Mouse (Mus musculus) megakaryocyte, adult 5-6 weeks (primary cell): ENCODE results near the gene Ddx24. TPM values are rescaled to one million over a fixed set of nuclear protein-coding genes. Genes with fewer than 3 reads are reported as not detected.
"Not testable (repeated sequence)": the region's sequence is repeated elsewhere in the genome, so short reads cannot be mapped to it uniquely, and the experiment has no call there.

Source experiments
- ATAC-seq: 2 replicates; pipeline ENCODE4 v1.8.0; 2016; ENCODE audit warnings: mild to moderate bottlenecking, inconsistent platforms; ENCODE audit not compliant: poor library complexity, severe bottlenecking
- total RNA-seq, 2 experiments: library from RNA; stranded (forward) in 1 of 2; stranded (reverse) in 1 of 2; fragments of 153-499, 151-499 nt in 1 of 2; fragments of 221-1000, 200-1000 nt in 1 of 2; gene quantifications; 2 replicates each; pipeline versions ENCODE4 v1.2.3 to v1.2.4; 2015 to 2017

Gene Ddx24
- total RNA-seq (2015) (53.0 and 58.9 TPM in 2 replicates), total RNA-seq (2017) (63.8 and 73.0 TPM in 2 replicates)

DNA sequence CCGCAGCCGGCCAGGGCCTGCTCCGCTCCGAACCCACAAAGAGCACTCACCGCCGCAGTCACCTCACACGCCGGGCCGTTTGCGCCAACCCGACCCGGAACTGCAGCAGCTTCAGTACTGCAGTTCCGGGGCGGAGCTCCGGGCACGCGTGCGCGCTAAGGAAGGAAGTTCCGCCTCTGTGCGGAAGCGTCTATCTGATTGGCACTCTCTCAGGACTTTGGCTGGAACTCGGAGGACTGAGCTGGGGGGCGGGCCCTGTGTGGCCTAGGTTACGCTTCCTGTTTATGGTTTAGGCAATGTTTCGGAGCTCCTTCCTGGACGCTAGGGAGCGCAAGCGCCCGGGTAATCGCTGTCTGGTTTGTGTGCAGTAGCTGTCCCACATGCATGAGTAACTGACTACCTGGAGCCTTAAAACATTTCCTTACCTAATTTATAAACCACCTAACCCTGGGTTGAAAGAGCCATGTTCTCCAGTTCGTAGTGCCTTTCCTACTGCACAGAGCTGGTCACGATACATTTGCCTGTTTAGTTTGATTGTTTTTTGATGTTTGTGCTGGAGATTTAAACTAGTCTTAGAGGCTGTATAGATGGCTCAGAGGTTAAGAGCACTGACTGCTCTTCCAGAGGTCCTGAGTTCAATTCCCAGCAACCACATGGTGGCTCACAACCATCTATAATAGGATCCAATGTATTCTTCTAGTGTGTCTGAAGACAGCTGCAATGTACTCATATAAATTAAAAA is at the start of gene Ddx24:
Ddx24 (minus strand) TSS at position 102 of the 742 bp plus-strand sequence.
- peak; percentile 98 for ATAC-seq

DNA sequence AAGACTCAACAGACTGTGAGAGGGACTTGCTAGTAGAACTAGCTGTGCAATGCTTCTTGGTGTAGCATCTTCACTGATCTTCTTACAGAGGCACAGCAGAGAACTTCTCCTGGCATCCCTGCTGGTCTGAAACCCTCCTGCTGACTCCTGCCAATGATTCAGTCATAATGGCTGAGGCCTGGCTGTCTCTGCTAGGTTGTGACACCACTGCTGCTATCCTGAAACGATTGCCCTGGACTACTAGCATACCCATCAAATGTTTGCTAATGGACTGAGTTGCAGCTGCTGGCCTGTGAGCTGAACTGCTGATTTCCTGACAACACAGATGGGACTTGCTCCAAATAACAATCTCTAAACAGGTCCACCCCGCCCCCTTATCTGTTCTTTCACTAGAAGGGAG is 48.9 kb upstream of the Ddx24 start:
- ATAC-seq = no peak

DNA sequence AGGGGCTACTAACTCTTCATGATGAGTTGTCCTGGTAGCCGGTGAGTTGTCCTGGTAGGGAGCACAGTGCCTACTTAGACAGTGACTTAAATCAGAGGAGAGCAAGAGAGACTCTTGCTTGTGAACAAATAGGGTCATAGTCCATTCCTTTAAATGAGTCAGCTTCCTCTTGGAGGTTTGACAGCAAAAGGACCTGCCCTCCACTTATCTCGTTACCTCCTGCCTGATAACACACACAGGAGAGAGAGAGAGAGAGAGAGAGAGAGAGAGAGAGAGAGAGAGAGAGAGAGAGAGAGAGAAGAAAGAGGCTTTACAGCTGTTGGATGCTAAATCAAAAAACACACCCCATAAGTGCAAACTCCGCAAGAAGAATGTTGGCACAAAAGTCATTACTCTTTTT is 31.5 kb upstream of the Ddx24 start, which contains the start of gene Ifi27l2b:
Ifi27l2b (minus strand) TSS at position 84 of the 400 bp plus-strand sequence.
- ATAC-seq = no peak

DNA sequence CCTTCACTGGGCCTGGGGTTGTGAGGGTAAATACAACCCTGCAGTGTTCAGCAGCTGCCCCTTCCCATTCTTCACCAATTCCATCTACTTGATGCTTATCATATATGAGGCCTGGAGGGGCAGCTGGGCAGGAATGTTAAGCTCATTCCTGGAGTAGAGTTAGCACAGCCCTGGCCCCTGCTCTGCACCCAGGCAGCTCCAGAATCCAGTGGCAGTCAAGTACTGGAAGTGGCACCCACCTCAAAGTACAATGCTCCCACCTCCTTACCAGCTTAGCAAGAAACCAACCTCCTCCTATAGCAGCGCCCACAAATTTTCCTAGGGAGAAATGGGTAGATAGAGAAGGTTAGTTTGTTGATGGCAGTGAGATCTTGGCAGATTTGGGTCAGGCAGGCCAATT is 31.1 kb upstream of the Ddx24 start:
- ATAC-seq = not testable (repeated sequence)

DNA sequence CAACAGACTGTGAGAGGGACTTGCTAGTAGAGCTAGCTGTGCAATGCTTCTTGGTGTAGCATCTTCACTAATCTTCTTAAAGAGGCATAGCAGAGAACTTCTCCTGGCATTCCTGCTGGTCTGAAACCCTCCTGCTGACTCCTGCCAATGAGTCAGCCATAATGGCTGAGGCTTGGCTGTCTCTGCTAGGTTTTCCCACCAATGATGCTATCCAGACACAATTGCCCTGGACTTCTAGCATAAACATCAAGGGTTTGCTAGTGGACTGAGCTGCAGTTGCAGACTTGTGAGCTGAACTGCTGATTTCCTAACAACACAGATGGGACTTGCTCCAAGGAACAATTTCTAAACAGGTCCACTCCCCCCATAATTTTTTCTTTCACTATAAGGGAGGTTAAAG is 27.7 kb upstream of the Ddx24 start:
- ATAC-seq = no peak

DNA sequence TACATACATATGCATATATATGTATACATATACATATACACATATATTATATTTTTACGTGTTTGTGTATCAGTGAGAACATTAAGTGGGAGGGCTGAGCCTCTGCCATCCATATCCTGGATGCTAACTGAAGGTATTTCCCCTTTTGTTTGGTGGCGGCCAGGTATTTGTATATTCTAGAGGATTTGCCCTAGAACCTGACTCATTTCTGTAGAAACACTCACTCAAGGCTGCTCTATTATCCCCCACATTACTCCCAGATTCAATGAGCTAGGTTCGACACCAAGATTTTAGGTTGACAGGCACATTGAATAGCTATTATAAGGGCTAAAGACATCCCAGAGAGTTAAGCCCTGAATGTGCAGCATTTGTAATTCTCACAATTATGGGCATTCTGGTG is 19.4 kb upstream of the Ddx24 start:
- ATAC-seq = no peak

DNA sequence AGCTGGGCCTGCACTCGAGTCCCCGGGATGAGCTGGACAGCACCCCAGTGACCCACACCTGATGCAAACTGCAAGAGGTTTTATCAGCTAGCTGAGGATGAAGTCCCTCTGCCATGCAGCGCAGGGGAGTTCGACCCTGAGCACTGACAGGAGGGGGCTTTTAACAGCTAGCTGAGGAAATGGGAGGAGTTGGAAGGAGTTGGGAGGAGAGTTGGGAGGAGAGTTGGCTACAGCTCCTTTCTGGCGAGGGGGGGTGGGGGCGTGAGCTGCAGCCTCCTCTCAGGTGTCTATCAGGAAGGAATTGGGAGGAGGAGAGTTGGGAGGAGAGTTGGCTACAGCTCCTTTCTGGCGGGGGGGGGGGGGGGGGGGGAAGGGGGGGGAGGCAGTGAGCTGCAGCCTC is 18.6 kb upstream of the Ddx24 start:
- not testable (repeated sequence) for ATAC-seq

DNA sequence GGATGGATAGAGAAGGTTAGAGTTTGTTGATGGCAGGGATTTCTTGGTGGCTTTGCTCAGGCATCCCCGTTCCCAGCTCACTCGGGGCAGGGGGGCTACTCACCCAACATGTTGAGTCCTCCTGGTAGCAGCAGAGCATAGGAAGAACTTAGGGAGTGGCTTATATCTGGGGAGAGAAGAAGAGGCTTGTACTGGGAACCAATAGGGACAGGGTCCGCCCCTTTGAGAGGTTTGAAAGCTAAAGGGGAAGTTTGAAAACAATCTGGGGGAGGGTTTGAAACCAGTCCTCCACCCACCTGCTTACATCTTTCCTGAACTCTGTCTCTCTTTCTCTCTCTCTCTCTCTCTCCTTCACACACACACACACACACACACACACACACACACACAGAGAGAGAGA is 17.9 kb upstream of the Ddx24 start, which contains the start of gene Ifi27l2a:
Ifi27l2a (minus strand) TSS at position 157 of the 400 bp plus-strand sequence.
- peak; percentile 91 for ATAC-seq

DNA sequence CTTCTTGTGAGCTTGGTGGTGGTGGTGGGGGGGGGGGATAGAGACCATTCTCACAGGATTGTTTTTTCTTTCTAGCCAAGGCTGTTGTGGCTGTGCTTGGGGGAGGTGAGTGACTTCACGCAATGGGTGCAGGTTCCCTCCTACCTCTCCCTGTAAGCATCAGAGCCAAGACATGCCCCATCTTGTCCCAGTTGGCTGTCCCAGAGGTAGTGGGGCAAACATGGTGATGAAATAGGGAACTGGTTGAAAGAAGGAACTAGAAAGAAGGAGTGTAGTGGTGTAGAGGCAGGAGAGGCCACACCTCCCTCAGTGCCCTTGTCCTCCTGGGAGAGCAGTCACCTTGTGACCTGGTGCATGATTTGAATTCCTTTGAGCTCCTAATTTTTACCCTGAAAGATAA is 12.0 kb upstream of the Ddx24 start:
- peak; percentile 39 for ATAC-seq

DNA sequence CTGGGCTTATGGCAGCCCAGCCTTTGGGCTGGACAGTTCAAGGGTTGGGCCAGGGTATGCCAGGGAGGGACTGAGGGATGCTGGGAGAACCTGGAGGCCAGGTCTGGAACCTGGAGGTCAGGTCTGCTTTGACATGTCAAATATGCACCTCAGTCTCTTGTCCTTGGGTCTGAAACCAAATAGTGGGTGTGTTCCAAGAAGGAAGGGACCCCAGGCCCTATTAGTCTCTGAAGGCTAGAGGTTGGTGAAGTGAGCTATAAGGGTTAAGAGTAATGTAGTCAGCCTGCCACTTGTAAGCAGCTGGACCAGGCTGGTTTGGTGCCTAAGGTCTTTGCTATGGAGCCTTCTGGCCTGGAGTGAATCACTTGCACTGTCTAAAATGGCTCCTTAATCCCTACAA is 9.2 kb upstream of the Ddx24 start:
- no peak for ATAC-seq

DNA sequence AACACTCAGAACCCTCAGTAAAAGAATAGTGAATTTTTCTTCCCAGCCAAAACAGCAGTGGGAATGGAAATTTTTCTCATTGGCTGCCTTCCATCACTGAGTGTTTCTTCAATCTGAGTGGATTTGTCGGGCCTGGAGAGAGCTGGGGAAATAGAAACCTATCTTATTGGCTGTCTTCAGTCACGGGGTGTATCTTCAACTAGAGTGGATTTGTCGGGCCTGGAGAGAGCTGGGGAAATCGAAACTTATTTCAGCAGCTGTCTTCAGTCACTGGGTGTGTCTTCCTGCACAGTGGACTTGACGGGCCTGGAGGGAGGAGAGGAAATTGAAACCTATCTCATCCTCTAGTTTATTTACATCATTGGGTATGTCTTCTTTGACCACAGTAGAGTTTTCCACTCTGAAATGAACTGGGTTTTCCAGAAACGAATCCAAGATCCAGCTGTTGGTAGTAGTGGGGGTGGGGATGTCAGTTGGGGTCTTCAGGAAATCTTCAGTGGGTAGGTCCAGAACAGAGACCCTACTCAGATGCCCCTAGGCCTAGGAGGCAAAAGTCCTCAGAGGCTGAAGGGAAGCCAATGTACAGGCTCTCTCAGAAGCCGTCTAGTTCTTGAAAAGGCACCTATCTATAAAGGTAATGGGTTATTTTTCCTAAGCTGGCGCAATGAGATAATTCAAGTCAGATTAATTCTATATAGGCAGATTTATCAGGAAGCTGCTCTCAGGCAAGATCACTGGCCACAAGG is 8.5 kb upstream of the Ddx24 start, which contains the start of gene Ifi27:
Ifi27 (plus strand) TSS at position 226 of the 746 bp plus-strand sequence.
- peak; percentile 94 for ATAC-seq

DNA sequence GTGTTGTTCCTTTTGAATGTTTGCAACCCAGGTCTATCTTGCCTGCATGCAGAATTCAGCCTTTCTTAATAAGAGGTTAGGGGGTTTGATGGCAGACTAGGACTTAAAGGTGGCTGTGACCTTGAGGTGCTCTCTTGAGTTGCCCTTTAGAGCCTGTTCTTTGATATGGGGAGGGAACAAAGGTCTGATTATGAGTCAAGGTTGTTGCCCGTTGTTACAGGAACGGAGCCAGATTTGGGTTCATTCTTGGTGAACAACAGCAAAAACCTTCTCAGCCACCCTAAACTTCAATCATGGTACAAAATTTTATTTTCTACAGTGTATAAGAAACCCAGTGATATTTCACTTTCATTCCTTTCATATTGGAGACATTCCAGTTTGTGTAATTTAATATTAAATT is 7.8 kb upstream of the Ddx24 start:
- no peak for ATAC-seq

DNA sequence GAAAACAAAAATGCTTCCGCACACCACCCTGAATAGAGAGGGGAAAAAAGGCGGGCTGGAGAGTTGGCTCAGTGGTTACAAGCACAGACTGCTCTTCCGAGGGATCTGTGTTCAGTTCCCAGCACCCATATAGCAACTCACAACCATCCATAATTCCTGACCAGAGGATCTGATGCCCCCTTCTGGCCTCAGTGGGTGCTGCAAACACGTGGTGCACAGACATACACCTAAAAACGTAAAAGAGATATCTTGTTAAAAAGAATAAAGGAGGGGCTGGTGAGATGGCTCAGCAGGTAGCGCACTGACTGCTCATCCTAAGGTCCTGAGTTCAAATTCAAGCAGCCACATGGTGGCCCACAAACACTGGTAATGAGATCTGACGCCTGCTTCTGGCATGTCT is 1.1 kb upstream of the Ddx24 start:
- no peak for ATAC-seq

DNA sequence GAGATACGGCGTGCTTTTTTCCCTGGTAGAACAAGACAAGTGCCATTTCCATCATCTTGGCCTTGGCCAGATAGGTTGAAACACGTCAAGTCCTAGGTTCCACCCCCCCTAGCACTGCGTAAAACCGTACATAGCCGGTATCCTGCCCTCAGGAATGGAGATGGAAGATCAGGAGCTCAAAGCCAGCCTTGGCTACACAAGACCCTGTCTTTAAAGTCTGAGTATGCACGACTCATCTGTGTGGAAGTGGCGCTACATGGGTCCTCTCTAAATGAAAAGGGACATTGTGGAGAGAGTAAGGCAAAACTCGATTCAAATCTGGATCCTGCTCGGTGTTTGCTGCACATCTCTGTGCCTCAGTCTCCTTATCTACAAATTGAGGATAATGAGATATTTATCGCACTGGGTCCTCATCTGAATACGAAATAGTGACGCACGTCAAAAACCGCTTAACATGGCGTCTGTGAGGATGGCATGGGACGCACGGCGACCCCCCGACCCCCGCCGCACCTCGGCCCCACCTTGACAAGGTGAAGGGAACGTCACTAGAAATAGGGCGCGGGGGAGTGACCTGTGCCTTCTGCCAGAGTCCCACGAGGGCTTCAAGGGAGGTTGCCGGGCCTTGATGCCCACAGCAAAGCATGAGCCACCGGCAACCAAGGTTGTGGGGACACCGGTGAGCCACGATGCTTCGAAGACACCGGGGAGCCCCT is 458 bp downstream of the Ddx24 start:
- ATAC-seq = 0 out of 2 replicates have a peak, but pooled peaks have one; percentile 1

DNA sequence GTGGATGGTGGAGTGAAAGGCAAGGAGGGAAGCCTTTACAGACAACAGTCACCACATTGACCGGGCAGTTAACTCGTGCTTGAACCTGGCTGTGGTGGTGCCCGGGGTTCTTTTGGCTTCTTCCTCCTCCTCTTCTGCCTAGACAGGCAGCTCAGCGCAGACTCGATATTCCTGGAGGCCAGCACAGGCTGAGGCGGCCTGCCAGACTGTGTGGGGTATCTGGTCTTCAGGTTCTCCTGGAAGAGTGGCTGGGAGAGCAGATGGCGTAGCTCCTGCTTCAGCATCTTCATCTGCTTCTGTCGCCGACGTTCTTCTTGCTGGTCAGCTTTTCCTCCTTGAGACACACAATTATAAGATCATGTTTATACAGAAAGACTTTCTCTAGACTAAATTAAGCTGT is 17.5 kb downstream of the Ddx24 start:
- no peak for ATAC-seq

DNA sequence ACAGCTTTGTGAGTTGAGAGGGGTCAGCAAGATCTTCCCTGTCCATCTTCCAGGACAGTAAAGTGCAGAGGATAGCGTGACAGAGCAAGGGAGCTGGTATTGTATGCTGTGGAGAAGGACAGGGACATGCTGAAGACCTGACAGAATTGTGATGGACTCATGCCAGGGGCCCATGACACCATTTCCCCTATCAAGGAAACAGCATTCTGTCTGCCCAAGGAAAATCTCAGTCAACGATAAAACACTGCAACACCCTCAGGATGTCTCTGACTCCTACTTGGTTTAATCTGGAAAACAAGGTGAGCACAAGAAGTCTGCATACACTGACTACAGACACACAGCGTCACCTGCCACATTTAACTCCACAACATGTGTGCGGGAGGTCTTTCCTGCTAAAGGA is 17.9 kb downstream of the Ddx24 start, which contains the start of gene 9330161L09Rik:
9330161L09Rik (minus strand) TSS at position 101 of the 400 bp plus-strand sequence.
- ATAC-seq = no peak

DNA sequence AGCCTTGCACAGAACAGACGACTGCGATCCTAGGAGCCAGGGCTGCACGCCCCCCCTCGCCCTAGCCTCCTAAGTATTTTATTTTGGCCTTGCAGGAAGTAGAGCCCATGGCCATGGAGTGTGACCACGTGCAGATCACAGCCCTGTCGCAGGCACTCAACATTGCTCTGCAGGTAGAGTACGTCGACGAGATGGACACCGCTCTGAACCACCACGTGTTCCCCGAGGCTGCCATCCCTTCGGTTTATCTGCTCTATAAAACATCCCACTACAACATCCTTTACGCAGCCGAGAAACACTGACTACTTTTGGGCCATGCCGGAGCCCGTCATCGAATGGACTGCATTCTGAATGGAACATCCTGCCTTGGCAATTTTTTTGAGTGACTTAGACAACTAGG is 21.5 kb downstream of the Ddx24 start:
- ATAC-seq = no peak

DNA sequence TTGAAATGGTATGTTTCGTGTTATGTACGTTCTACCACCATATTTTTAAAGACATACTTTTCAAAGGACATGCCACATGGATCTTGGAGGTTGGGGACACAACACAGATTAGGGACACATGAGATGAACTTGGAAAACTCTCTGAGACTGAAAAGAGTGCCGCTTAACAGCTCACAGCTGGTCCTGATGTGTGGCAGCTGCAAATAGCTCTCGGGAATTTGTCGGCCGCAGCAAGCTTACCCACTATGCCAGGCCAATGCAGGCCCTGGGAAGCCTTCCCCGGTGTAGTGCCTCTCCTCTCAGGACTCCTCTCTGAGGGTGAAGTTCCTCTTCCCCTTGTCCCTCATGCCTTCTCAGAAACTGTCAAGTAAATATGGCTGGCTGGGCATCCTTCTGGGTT is 28.9 kb downstream of the Ddx24 start:
- no peak for ATAC-seq

DNA sequence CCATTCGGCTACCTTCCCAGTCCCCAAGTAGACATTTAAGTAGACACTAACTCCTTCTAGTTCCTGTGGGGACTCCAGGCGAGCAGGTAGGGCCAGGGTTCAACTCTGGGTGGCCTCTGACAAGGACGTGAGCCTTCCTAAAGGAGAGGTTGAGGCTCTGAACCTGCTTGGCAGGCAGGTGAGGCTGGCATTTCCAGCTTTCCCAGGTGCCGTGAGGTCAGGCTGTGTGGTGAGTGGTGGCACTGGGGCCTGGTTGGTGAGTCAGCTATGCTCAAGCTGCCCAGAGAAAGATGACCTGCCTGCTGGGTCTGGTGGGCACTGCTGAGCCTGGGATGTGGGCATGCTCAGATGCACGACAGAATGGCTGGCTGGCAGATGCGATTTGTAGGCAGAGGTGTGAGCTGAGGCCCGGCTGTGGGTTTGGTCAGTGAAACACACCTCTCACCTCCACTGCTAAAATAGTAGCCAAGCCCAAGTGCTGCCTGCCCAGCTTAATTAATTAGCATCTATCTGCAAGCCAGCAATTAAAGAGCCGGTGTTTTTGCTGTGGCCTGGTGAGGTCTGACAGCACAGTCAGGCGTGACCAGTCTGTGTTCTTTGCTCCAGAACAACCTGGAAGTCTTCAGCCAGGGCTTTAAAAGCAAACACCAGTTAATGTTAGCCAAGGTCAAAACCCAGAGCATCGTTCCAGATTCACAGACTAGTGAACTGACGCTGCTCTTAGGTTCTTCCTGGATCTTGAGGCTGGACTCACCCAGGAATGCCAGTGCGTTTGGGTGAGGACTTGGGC is 29.9 kb downstream of the Ddx24 start:
- no peak for ATAC-seq

DNA sequence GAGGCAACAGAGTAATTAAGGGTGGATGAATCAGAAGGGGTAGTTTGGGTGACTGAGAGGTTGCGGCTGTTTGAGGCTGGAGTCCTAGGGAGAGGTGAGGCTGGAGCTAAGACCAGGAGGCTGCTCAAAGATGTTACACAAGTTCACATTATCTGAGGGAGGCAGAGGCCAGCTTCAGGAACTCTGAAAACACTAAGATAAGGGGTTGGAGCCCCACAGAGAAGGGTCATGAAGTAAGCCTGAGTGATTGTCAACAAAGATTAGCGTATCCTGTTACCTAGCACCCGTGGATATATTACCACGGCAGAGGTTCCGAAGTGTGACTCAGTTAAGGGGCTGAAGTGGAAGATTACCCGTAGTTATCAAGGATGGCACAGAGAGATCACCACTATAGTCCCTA is 32.1 kb downstream of the Ddx24 start:
- ATAC-seq = peak; percentile 60
